Mouse (Mus musculus) midbrain, embryonic 16.5 days (tissue): ENCODE results near the gene Cdkn2b. TPM values are rescaled to one million over a fixed set of nuclear protein-coding genes. Genes with fewer than 3 reads are reported as not detected.

Experiments used
- ATAC-seq: fragments of 200-750 bp; cut with Nextera tagmentation; 2 replicates; pipeline ENCODE4 v1.8.0; 2017; ENCODE audit warnings: moderate TSS enrichment
- H3K27ac ChIP-seq: fragments of 300-500 bp; sonication (generic); 2 replicates; pipeline ENCODE4 v1.5.1; 2014; ENCODE audit warnings: mild to moderate bottlenecking, low read length, mixed read lengths
- H3K27me3 ChIP-seq: fragments of 300-500 bp; sonication (generic); 2 replicates; pipeline ENCODE4 v1.6.1; 2014; ENCODE audit warnings: low read depth, low read length, mixed read lengths; ENCODE audit not compliant: control insufficient read depth, insufficient read depth
- H3K36me3 ChIP-seq: fragments of 300-500 bp; sonication (generic); 2 replicates; pipeline ENCODE4 v1.6.1; 2014; ENCODE audit warnings: mild to moderate bottlenecking, low read length, moderate library complexity, mixed read lengths; ENCODE audit not compliant: control insufficient read depth, insufficient read depth
- H3K4me1 ChIP-seq: fragments of 300-500 bp; sonication (generic); 2 replicates; pipeline ENCODE4 v1.6.1; 2014; ENCODE audit warnings: mild to moderate bottlenecking, low read length, mixed read lengths; ENCODE audit not compliant: control insufficient read depth, insufficient read depth
- H3K4me2 ChIP-seq: fragments of 300-500 bp; sonication (generic); 2 replicates; pipeline ENCODE4 v1.6.1; 2014; ENCODE audit warnings: mild to moderate bottlenecking, low read length, mixed read lengths
- H3K4me3 ChIP-seq: fragments of 300-500 bp; sonication (generic); 2 replicates; pipeline ENCODE4 v1.5.1; 2014; ENCODE audit warnings: low read depth, mild to moderate bottlenecking, low read length, moderate library complexity, mixed read lengths
- H3K9ac ChIP-seq: fragments of 300-500 bp; sonication (generic); 2 replicates; pipeline ENCODE4 v1.6.1; 2014; ENCODE audit warnings: low read depth, low read length, mixed read lengths
- H3K9me3 ChIP-seq: fragments of 300-500 bp; sonication (generic); replicated peaks from 2 replicates; pipeline ENCODE4 v1.6.1; 2014; ENCODE audit warnings: mild to moderate bottlenecking, low read length, mixed read lengths; ENCODE audit not compliant: control insufficient read depth, poor library complexity, severe bottlenecking
- WGBS: fragments of 180-500 bp; shearing (Covaris S2); extraction: QIAGEN DNeasy Blood & Tissue Kit; methylation state at CpG from one replicate; pipeline ENCODE4 v1.1.7; 2014; 5-methylcytosine and 5-hydroxymethylcytosine counted together
- polyA plus RNA-seq: library from polyadenylated mRNA; unstranded; fragments of >200 nt; fragmentation: Nextera tagmentation; extraction: Ambion mirVana; gene quantifications from 2 replicates; pipeline ENCODE4 v1.2.1, GENCODE M21; 2015

Cdkn2b gene
- polyA plus RNA-seq, 1 experiment from 2014 or later = 0.87 TPM

DNA sequence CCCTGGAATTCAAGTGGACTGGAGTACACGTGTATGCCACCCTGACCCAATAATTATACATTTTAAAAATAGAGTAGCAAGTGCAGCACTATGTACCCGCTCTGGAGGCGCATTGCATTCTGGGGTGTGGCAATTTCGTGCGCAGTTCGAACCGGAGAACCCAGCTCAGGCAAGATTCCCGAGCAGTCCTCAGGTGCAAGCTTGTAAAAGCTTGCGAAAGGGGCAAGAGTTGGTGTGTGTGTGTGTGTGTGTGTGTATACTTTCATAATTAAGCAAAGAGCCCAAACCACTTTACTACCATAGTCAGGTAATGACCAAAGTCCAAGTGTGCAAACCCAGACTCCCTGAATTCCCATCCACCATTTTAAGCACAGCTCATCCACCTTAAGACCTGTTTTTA is 37.3 kb downstream of the Cdkn2b start:
- Histone ChIP-seq H3K36me3 (no peaks in the 10 kb centered on the region), H3K9ac (no peak overlapping the region), H3K27ac (no peak overlapping the region), H3K27me3 (peaks cover 71% of the 10 kb centered on the region), H3K9me3 (no peaks in the 10 kb centered on the region), H3K4me2 (no peak overlapping the region), H3K4me1 (no peaks in the 10 kb centered on the region), H3K4me3 (no peak overlapping the region)
- WGBS = 1% methylated on average over 9 of the region's 9 CpGs
- 0 out of 2 replicates have a peak, but pooled peaks have one; percentile 14 for ATAC-seq

DNA sequence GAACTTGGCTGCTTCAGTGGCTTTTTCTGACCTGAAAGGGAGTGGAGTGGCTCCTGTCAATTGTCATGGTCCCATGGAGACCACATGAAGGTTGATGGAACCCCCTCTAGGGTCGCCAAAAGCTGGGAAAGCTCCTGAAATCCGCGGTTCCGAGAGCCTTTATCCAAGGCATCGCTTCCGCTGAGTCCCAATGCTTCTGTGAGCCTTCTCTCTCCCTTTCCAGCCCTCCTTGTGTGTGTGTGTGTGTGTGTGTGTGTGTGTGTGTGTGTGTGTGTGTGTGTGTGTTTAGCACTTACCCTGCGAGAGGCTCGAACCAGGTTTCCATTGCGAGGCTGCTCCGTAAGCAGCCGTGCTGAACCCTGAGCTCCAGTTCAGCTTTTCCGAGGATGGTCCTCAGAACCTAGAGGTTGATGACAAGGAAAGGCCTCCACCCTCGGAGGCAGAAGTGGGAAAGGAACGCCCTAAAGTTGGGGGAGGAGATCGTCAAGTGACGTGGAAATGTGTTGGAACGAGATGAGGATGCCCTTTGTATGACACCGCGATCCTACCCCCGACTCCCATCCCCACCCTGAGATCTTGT is 37.8 kb downstream of the Cdkn2b start:
- under 1% methylated on average over 20 of the region's 20 CpGs for WGBS
- H3K4me2 ChIP-seq = no peak overlapping the region
- no peak for ATAC-seq
- H3K27ac ChIP-seq = no peak overlapping the region
- H3K9me3 ChIP-seq = no peaks in the 10 kb centered on the region
- H3K36me3 ChIP-seq = no peaks in the 10 kb centered on the region
- H3K9ac ChIP-seq = no peak overlapping the region
- no peaks in the 10 kb centered on the region for H3K4me1 ChIP-seq
- no peak overlapping the region for H3K4me3 ChIP-seq
- H3K27me3 ChIP-seq = peaks cover 71% of the 10 kb centered on the region

- H3K4me3 ChIP-seq = no peak overlapping the region
- no peak overlapping the region for H3K9ac ChIP-seq
- no peaks in the 10 kb centered on the region for H3K9me3 ChIP-seq
- H3K27me3 ChIP-seq = peaks cover 67% of the 10 kb centered on the region
- no peak overlapping the region for H3K27ac ChIP-seq
- no peaks in the 10 kb centered on the region for H3K36me3 ChIP-seq
- 4% methylated on average over 18 of the region's 18 CpGs for WGBS
- ATAC-seq = no peak
- H3K4me1 ChIP-seq = no peaks in the 10 kb centered on the region
- no peak overlapping the region for H3K4me2 ChIP-seq
These were observed 38.6 kb downstream of the Cdkn2b start for GRCm38 (mm10) chr4:89272101-89272718.

DNA sequence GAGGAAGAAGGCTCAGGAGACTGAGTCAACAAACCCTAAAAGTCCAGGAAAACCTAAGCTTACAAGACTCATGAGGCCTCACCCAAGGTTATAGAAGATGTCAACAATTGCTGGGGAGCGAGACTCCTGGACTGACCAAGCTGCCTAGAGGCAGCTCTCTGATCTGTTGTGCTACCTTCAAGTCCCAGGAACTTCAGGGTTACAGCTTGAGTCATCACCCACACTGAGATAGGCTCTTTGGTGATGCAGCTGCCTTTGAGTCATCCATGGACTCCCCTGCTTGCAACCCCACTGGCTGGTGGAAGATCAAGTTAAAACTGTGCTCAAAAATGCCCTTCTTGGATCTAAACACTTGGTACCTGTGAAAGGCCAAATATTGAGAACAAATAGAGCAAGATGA is 53.1 kb downstream of the Cdkn2b start:
- H3K9me3 ChIP-seq = no peaks in the 10 kb centered on the region
- H3K4me3 ChIP-seq = no peak overlapping the region
- no peaks in the 10 kb centered on the region for H3K36me3 ChIP-seq
- ATAC-seq = no peak
- no peaks in the 10 kb centered on the region for H3K4me1 ChIP-seq
- WGBS = 82% methylated on average over 1 of the region's 1 CpGs
- no peak overlapping the region for H3K4me2 ChIP-seq
- no peak overlapping the region for H3K27ac ChIP-seq
- H3K9ac ChIP-seq = no peak overlapping the region
- no peaks in the 10 kb centered on the region for H3K27me3 ChIP-seq

Other genes with a start within 250 kb of the Cdkn2b start
- gene Mtap, start 173.9 kb downstream of the Cdkn2b start, polyA plus RNA-seq = 16.6 and 18.5 TPM in 2 replicates
- not detected in 2 replicates for gene Cdkn2a, start 16.4 kb downstream of the Cdkn2b start, polyA plus RNA-seq